Mouse (Mus musculus): ENCODE results near the gene Siah1b.

The Siah1b gene

GRCm38 (mm10) chrX:164076040-164076775 lies at the start of gene Siah1b:
Siah1b (minus strand) TSS chrX:164076493.
- peak; percentile 95 for DNase-seq (ENCODE audit: low read depth)

GRCm38 (mm10) chrX:164123942-164124341 lies 47.6 kb upstream of the Siah1b start:
- no peak for DNase-seq (ENCODE audit: low read depth)

- no peak for DNase-seq (ENCODE audit: low read depth)
Measured at GRCm38 (mm10) chrX:164113744-164114143, 37.5 kb upstream of the Siah1b start.

- DNase-seq (ENCODE audit: low read depth), result no peak
Measured at GRCm38 (mm10) chrX:164111146-164111545, 34.9 kb upstream of the Siah1b start.

- no peak for DNase-seq (ENCODE audit: low read depth)
Measured at GRCm38 (mm10) chrX:164102656-164103055, 26.4 kb upstream of the Siah1b start.

GRCm38 (mm10) chrX:164102198-164102597 lies 25.9 kb upstream of the Siah1b start:
- no peak for DNase-seq (ENCODE audit: low read depth)

- DNase-seq (ENCODE audit: low read depth), result peak; percentile 36
Measured at GRCm38 (mm10) chrX:164101483-164101882, 25.2 kb upstream of the Siah1b start.

- no peak for DNase-seq (ENCODE audit: low read depth)
Measured at GRCm38 (mm10) chrX:164095838-164096237, 19.5 kb upstream of the Siah1b start.

- DNase-seq (ENCODE audit: low read depth), result no peak
Measured at GRCm38 (mm10) chrX:164093435-164093834, 17.1 kb upstream of the Siah1b start.

- peak; percentile 4 for DNase-seq (ENCODE audit: low read depth)
Measured at GRCm38 (mm10) chrX:164092300-164093169, 16.2 kb upstream of the Siah1b start.

- DNase-seq (ENCODE audit: low read depth), result no peak
Measured at GRCm38 (mm10) chrX:164089916-164090315, 13.6 kb upstream of the Siah1b start.

GRCm38 (mm10) chrX:164088582-164088981 lies 12.3 kb upstream of the Siah1b start, which contains the start of gene Cltrn:
Cltrn (plus strand) TSS chrX:164088830.
- DNase-seq (ENCODE audit: low read depth), result no peak

- no peak for DNase-seq (ENCODE audit: low read depth)
Measured at GRCm38 (mm10) chrX:164082030-164082429, 5.7 kb upstream of the Siah1b start.

GRCm38 (mm10) chrX:164068968-164069367 lies 7.3 kb downstream of the Siah1b start:
- no peak for DNase-seq (ENCODE audit: low read depth)

GRCm38 (mm10) chrX:164066185-164066584 lies 10.1 kb downstream of the Siah1b start:
- DNase-seq (ENCODE audit: low read depth), result peak; percentile 87

GRCm38 (mm10) chrX:164059070-164059469 lies 17.2 kb downstream of the Siah1b start:
- no peak for DNase-seq (ENCODE audit: low read depth)

GRCm38 (mm10) chrX:164058523-164058922 lies 17.8 kb downstream of the Siah1b start:
- no peak for DNase-seq (ENCODE audit: low read depth)

- DNase-seq (ENCODE audit: low read depth), result no peak
Measured at GRCm38 (mm10) chrX:164055726-164056125, 20.6 kb downstream of the Siah1b start.

GRCm38 (mm10) chrX:164046736-164047135 lies 29.6 kb downstream of the Siah1b start:
- no peak for DNase-seq (ENCODE audit: low read depth)

GRCm38 (mm10) chrX:164042069-164042468 lies 34.2 kb downstream of the Siah1b start:
- DNase-seq (ENCODE audit: low read depth), result no peak

GRCm38 (mm10) chrX:164038882-164039281 lies 37.4 kb downstream of the Siah1b start:
- DNase-seq (ENCODE audit: low read depth), result no peak

GRCm38 (mm10) chrX:164035931-164036330 lies 40.4 kb downstream of the Siah1b start:
- no peak for DNase-seq (ENCODE audit: low read depth)

GRCm38 (mm10) chrX:164035401-164035800 lies 40.9 kb downstream of the Siah1b start:
- DNase-seq (ENCODE audit: low read depth), result no peak
